Mouse (Mus musculus): ENCODE results near the gene 1700024P04Rik.

Gene 1700024P04Rik

GRCm38 (mm10) chr13:98966583-98966982 is 17.8 kb downstream of the 1700024P04Rik start:
- no peak for DNase-seq (ENCODE audit: low spot score)

GRCm38 (mm10) chr13:98963612-98964011 is 20.8 kb downstream of the 1700024P04Rik start:
- no peak for DNase-seq (ENCODE audit: low spot score)

GRCm38 (mm10) chr13:98958177-98958576 is 26.2 kb downstream of the 1700024P04Rik start:
- DNase-seq (ENCODE audit: low spot score) = peak; percentile 28

GRCm38 (mm10) chr13:98956209-98956608 is 28.2 kb downstream of the 1700024P04Rik start:
- no peak for DNase-seq (ENCODE audit: low spot score)

- no peak for DNase-seq (ENCODE audit: low spot score)
Measured at GRCm38 (mm10) chr13:98955676-98956075, 28.7 kb downstream of the 1700024P04Rik start.

- no peak for DNase-seq (ENCODE audit: low spot score)
Measured at GRCm38 (mm10) chr13:98955226-98955625, 29.1 kb downstream of the 1700024P04Rik start.

GRCm38 (mm10) chr13:98953830-98954229 is 30.5 kb downstream of the 1700024P04Rik start:
- DNase-seq (ENCODE audit: low spot score) = no peak

GRCm38 (mm10) chr13:98951951-98952350 is 32.4 kb downstream of the 1700024P04Rik start:
- no peak for DNase-seq (ENCODE audit: low spot score)

- DNase-seq (ENCODE audit: low spot score) = no peak
Measured at GRCm38 (mm10) chr13:98948146-98948545, 36.2 kb downstream of the 1700024P04Rik start.

GRCm38 (mm10) chr13:98946434-98946833 is 37.9 kb downstream of the 1700024P04Rik start:
- DNase-seq (ENCODE audit: low spot score) = no peak

GRCm38 (mm10) chr13:98945908-98946307 is 38.5 kb downstream of the 1700024P04Rik start:
- DNase-seq (ENCODE audit: low spot score) = no peak

GRCm38 (mm10) chr13:98945381-98945780 is 39.0 kb downstream of the 1700024P04Rik start:
- DNase-seq (ENCODE audit: low spot score) = no peak

- no peak for DNase-seq (ENCODE audit: low spot score)
Measured at GRCm38 (mm10) chr13:98944620-98945081, 39.7 kb downstream of the 1700024P04Rik start.

- no peak for DNase-seq (ENCODE audit: low spot score)
Measured at GRCm38 (mm10) chr13:98942360-98942759, 42.0 kb downstream of the 1700024P04Rik start.

GRCm38 (mm10) chr13:98941829-98942343 is 42.5 kb downstream of the 1700024P04Rik start:
- no peak for DNase-seq (ENCODE audit: low spot score)

- DNase-seq (ENCODE audit: low spot score) = no peak
Measured at GRCm38 (mm10) chr13:98937108-98937507, 47.3 kb downstream of the 1700024P04Rik start.

Data from embryo, embryonic 10 days (tissue).